ENCODE assay signal across 13 mouse cellular contexts in genomic region chr12:31026423-31026822, GRCm38 (mm10). TPM values are rescaled to one million over a fixed set of nuclear protein-coding genes. Genes with fewer than 3 reads are reported as not detected.
A peak's percentile ranks its signal among the peaks of the same experiment; 100 is the strongest.
DNase-seq lines count a peak whose midpoint lies in the region; ATAC-seq and TF ChIP-seq lines count a peak whose summit lies in the region.
"Had no signal": no experiment of that assay in that cellular context is flagged by ENCODE, and none has a peak within 500 bp of the region (broad histone marks: within the 10 kb centered on the region; RNA-seq: fewer than 3 reads in every experiment).

No protein-coding gene starts in this region.

- no peaks in the 10 kb centered on the region for H3K36me3 ChIP-seq in lung, embryonic 16.5 days (ENCODE audit: control insufficient read depth, insufficient read depth, low read length)
- H3K36me3 ChIP-seq in stomach, postnatal 0 days (ENCODE audit: control insufficient read depth, insufficient read depth, low read length) = no peaks in the 10 kb centered on the region
- H3K36me3 ChIP-seq: embryonic facial prominence, embryonic 12.5 days; forebrain, embryonic 15.5 days; liver, embryonic 13.5 days; midbrain, embryonic 13.5 days; neural tube, embryonic 15.5 days had no signal

- WGBS in lung, embryonic 16.5 days = 6% methylated on average over 7 of the region's 7 CpGs
- WGBS in stomach, postnatal 0 days = 17% methylated on average over 7 of the region's 7 CpGs

- H3K4me2 ChIP-seq in lung, embryonic 16.5 days (ENCODE audit: low read depth, low read length) = no peak overlapping the region
- H3K4me2 ChIP-seq in stomach, postnatal 0 days (replicated peaks; ENCODE audit: low read depth) = no peak overlapping the region
- H3K4me2 ChIP-seq: embryonic facial prominence, embryonic 12.5 days; forebrain, embryonic 15.5 days; liver, embryonic 13.5 days; midbrain, embryonic 13.5 days; neural tube, embryonic 15.5 days had no signal

- no peaks in the 10 kb centered on the region for H3K27me3 ChIP-seq in lung, embryonic 16.5 days (ENCODE audit: control insufficient read depth, insufficient read depth, low read depth, low read length)
- no peaks in the 10 kb centered on the region for H3K27me3 ChIP-seq in stomach, postnatal 0 days (ENCODE audit: control insufficient read depth, insufficient read depth, low read length)
- H3K27me3 ChIP-seq: embryonic facial prominence, embryonic 12.5 days; forebrain, embryonic 15.5 days; liver, embryonic 13.5 days; midbrain, embryonic 13.5 days; neural tube, embryonic 15.5 days had no signal

- H3K4me1 ChIP-seq in lung, embryonic 16.5 days (replicated peaks; ENCODE audit: control insufficient read depth, insufficient read depth, low read length) = peaks cover 5% of the 10 kb centered on the region; the same call in 1 of the 2 replicates
- H3K4me1 ChIP-seq in stomach, postnatal 0 days (replicated peaks; ENCODE audit: control insufficient read depth, insufficient read depth) = no peaks in the 10 kb centered on the region
- H3K4me1 ChIP-seq: forebrain, embryonic 15.5 days; liver, embryonic 13.5 days; midbrain, embryonic 13.5 days; neural tube, embryonic 15.5 days had no signal

- TF ChIP-seq CTCF in stomach, postnatal 0 days (IDR thresholded peaks at IDR 0.05; ENCODE audit: low read depth) = no peak

- peak; percentile 69 for DNase-seq in NIH3T3 (ENCODE audit: low read depth)
- DNase-seq in brain, adult 2 months (ENCODE audit: low read depth, low spot score) = peak; percentile 11
- peak; percentile 57 for DNase-seq in kidney, postnatal 14 days
- DNase-seq in heart, adult 9 months (ENCODE audit: low spot score in 2 of 2) = no peak
- no peak for DNase-seq in stomach, postnatal 0 days (ENCODE audit: low spot score)
- DNase-seq in thymus, postnatal 10 days (ENCODE audit: low spot score in 2 of 2) = no peak
- DNase-seq: liver, embryonic 13.5 days; right cerebral cortex, postnatal 25 days had no signal

- peak; percentile 95 for ATAC-seq in lung, embryonic 16.5 days (ENCODE audit: low read depth)
- no peak for ATAC-seq in stomach, postnatal 0 days (ENCODE audit: low FRiP score, low TSS enrichment)
- ATAC-seq: forebrain, embryonic 15.5 days; midbrain, embryonic 13.5 days had no signal

- no peak overlapping the region for H3K27ac ChIP-seq in lung, embryonic 16.5 days (ENCODE audit: low read length)
- no peak overlapping the region for H3K27ac ChIP-seq in stomach, postnatal 0 days (replicated peaks)
- H3K27ac ChIP-seq: embryonic facial prominence, embryonic 12.5 days; forebrain, embryonic 15.5 days; liver, embryonic 13.5 days; midbrain, embryonic 13.5 days; neural tube, embryonic 15.5 days had no signal

- H3K9ac ChIP-seq in lung, embryonic 16.5 days (ENCODE audit: low read length) = no peak overlapping the region
- H3K9ac ChIP-seq in stomach, postnatal 0 days (ENCODE audit: low read length) = no peak overlapping the region
- H3K9ac ChIP-seq: embryonic facial prominence, embryonic 12.5 days; forebrain, embryonic 15.5 days; liver, embryonic 13.5 days; midbrain, embryonic 13.5 days; neural tube, embryonic 15.5 days had no signal

- H3K9me3 ChIP-seq in lung, embryonic 16.5 days (ENCODE audit: control insufficient read depth, low read length) = peaks cover 3% of the 10 kb centered on the region; the same call in 1 of the 2 replicates
- H3K9me3 ChIP-seq in stomach, postnatal 0 days (ENCODE audit: control insufficient read depth, low read length) = no peaks in the 10 kb centered on the region
- H3K9me3 ChIP-seq: embryonic facial prominence, embryonic 12.5 days; forebrain, embryonic 15.5 days; liver, embryonic 13.5 days; midbrain, embryonic 13.5 days; neural tube, embryonic 15.5 days had no signal

- H3K4me3 ChIP-seq in lung, embryonic 16.5 days (ENCODE audit: low read length) = no peak overlapping the region
- H3K4me3 ChIP-seq in stomach, postnatal 0 days (ENCODE audit: low read depth, low read length) = no peak overlapping the region
- H3K4me3 ChIP-seq: embryonic facial prominence, embryonic 12.5 days; forebrain, embryonic 15.5 days; liver, embryonic 13.5 days; midbrain, embryonic 13.5 days; neural tube, embryonic 15.5 days had no signal

- TF ChIP-seq EP300 in stomach, postnatal 0 days (optimal IDR thresholded peaks at IDR 0.05) = no peak

RNA-seq across cellular contexts. Expression of gene Fam110c, which starts 47.2 kb away (rescaled TPM):
- polyA plus RNA-seq in lung, embryonic 16.5 days (2015; fragmentation: Nextera tagmentation; extraction: Ambion mirVana) = 2.4 and 3.4 TPM in 2 replicates
- polyA plus RNA-seq in stomach, postnatal 0 days (2015; fragmentation: Nextera tagmentation; extraction: Ambion mirVana) = 9.1 and 9.5 TPM in 2 replicates
- polyA plus RNA-seq: forebrain, embryonic 15.5 days; midbrain, embryonic 13.5 days had no signal

Comparison
In these comparisons a context has a peak if more than half of its experiments do, and no peak if none do; other contexts are left out.
1. DNase-seq: peak in NIH3T3 (single experiment), brain, adult 2 months (single experiment) and kidney, postnatal 14 days (single experiment); none in heart, adult 9 months (0 of 2), stomach, postnatal 0 days (single experiment) and thymus, postnatal 10 days (0 of 2).